Mouse (Mus musculus) small intestine, adult 2 months (tissue): ENCODE results near the gene Ccdc162.

Source experiments
- CTCF ChIP-seq: fragments of 200-500 bp; IDR thresholded peaks from 2 replicates; pipeline ENCODE4 v1.5.1; 2012; ENCODE audit warnings: low read depth, mild to moderate bottlenecking, control low read depth, inconsistent platforms, low read length, moderate library complexity, mixed read lengths; ENCODE audit not compliant: insufficient replicate concordance, insufficient read length; ENCODE audit errors: extremely low read depth
- POLR2A ChIP-seq: fragments of 200-500 bp; IDR thresholded peaks from 2 replicates; pipeline ENCODE4 v1.6.1; 2012; ENCODE audit warnings: low read depth, mild to moderate bottlenecking, control low read depth, inconsistent platforms, low read length, moderate library complexity

GRCm38 (mm10) chr10:41735398-41735797 lies 19.0 kb upstream of the Ccdc162 start:
- TF ChIP-seq CTCF = no peak
- no peak for TF ChIP-seq POLR2A
